ENCODE assay signal across 8 mouse cellular contexts in the genomic region with DNA sequence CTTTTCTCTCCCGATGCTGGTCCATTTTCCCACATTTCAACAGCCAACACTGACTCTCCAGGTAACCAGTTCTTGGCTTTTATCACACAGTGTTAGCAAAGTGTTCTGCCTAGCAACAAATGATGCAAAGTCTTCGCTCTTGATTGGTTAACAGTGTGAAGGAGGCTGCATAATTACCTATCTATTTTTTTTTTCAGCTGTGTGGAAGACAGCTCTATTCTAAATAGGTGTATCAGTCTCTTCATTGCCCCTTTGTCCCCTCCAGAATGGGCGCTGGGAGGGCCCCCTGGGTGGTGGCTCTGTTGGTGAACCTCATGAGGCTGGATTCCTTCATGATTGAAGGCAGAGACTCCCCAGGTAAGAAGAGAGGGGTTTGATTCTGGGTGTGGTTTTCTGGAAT. TPM values are rescaled to one million over a fixed set of nuclear protein-coding genes. Genes with fewer than 3 reads are reported as not detected.
A peak's percentile ranks its signal among the peaks of the same experiment; 100 is the strongest.
DNase-seq lines count a peak whose midpoint lies in the region; ATAC-seq and TF ChIP-seq lines count a peak whose summit lies in the region.

Gene H2-Ob, plus strand, starts transcription at position 198 of the 400 bp plus-strand sequence.

- H3K36me3 ChIP-seq in heart, embryonic 10.5 days = no peaks in the 10 kb centered on the region
- H3K36me3 ChIP-seq in MEL (ENCODE audit: control insufficient read depth in 1 of 2, insufficient read depth in 2 of 2, low read length in 2 of 2) = peaks cover 0 to 4% of the 10 kb centered on the region in 2 experiments; a peak in 2 of 4 replicates

- no peaks in the 10 kb centered on the region for H3K79me2 ChIP-seq in MEL (ENCODE audit: control insufficient read depth, insufficient read depth, low read length, poor library complexity)

- DNase-seq in heart, adult 9 months (ENCODE audit: low spot score in 2 of 2) = peak; percentile 47 to 57
- DNase-seq in heart, embryonic 10.5 days (ENCODE audit: low spot score) = no peak
- DNase-seq in 3T3-L1 (ENCODE audit: low read depth, low spot score) (peak; percentile 51), MEL (ENCODE audit: low read depth, low spot score) (peak; percentile 87)
- no peak for DNase-seq in ovary, postnatal 10 days (ENCODE audit: low spot score)
- no peak for DNase-seq in neural tube, embryonic 10.5 days (ENCODE audit: extremely low spot score, low spot score)

- H3K27me3 ChIP-seq in heart, embryonic 10.5 days (ENCODE audit: insufficient read depth, poor library complexity, severe bottlenecking) = no peaks in the 10 kb centered on the region
- H3K27me3 ChIP-seq in MEL (ENCODE audit: control insufficient read depth in 1 of 2, insufficient read depth in 2 of 2, low read length in 2 of 2) = no peaks in the 10 kb centered on the region

- TF ChIP-seq POLR2A in MEL (IDR thresholded peaks at IDR 0.05; ENCODE audit: control insufficient read depth in 1 of 2, insufficient read depth in 1 of 2, low read depth in 1 of 2, low read length in 2 of 2, poor library complexity in 1 of 2) = no peak

- TF ChIP-seq EP300 in MEL (IDR thresholded peaks at IDR 0.05; ENCODE audit: low read depth in 1 of 2, low read length in 2 of 2) = no peak

- H3K9me3 ChIP-seq in heart, embryonic 10.5 days = no peaks in the 10 kb centered on the region
- H3K9me3 ChIP-seq in MEL (replicated peaks; ENCODE audit: insufficient read depth, low read length) = no peaks in the 10 kb centered on the region

- H3K4me3 ChIP-seq in heart, embryonic 10.5 days = no peak within 1 kb of the TSS
- H3K4me3 ChIP-seq in MEL (ENCODE audit: control insufficient read depth in 1 of 2, insufficient read depth in 1 of 2, low read depth in 2 of 2, low read length in 2 of 2) = peak within 1 kb of the TSS; percentile 30 to 55

- no peak for TF ChIP-seq CTCF in MEL (IDR thresholded peaks at IDR 0.05 in 2 of 3, conservative IDR thresholded peaks at IDR 0.05 in 1 of 3; ENCODE audit: control insufficient read depth in 1 of 3, insufficient read depth in 1 of 3, low read depth in 2 of 3, low read length in 3 of 3, poor library complexity in 1 of 3, severe bottlenecking in 1 of 3)

- H3K9ac ChIP-seq in MEL (ENCODE audit: control insufficient read depth, low read depth, low read length, poor library complexity, severe bottlenecking) = peak within 1 kb of the TSS; percentile 43

- WGBS in heart, embryonic 10.5 days = 60% methylated on average over 3 of the region's 3 CpGs

- H3K27ac ChIP-seq in heart, embryonic 10.5 days = no peak within 1 kb of the TSS
- peak within 1 kb of the TSS; percentile 69 for H3K27ac ChIP-seq in MEL (ENCODE audit: control insufficient read depth, low read depth, low read length)

- peak; percentile 81 for ATAC-seq in inflammation-experienced regulatory T-cells, adult 6 months
- ATAC-seq in megakaryocyte, adult 5-6 weeks (ENCODE audit: poor library complexity, severe bottlenecking) = 0 out of 2 replicates have a peak, but pooled peaks have one; percentile 42

- no peak for TF ChIP-seq RAD21 in MEL (IDR thresholded peaks at IDR 0.05; ENCODE audit: low read depth, low read length)

- H3K4me1 ChIP-seq in heart, embryonic 10.5 days = no peaks in the 10 kb centered on the region
- peaks cover 0 to 2% of the 10 kb centered on the region in 2 experiments; a peak in 1 of 4 replicates for H3K4me1 ChIP-seq in MEL (ENCODE audit: control insufficient read depth in 1 of 2, insufficient read depth in 2 of 2, low read length in 2 of 2)

TF ChIP-seq in MEL, 35 proteins besides CTCF, POLR2A, EP300 and RAD21:
- TF ChIP-seq MYB (IDR thresholded peaks at IDR 0.05; ENCODE audit: low read depth, low read length) (no peak), ZKSCAN1 (IDR thresholded peaks at IDR 0.05; ENCODE audit: low read depth, low read length) (peak; percentile 87; the same call in 1 of the 2 replicates), GATA1 (IDR thresholded peaks at IDR 0.05; ENCODE audit: low read depth, low read length) (0 out of 2 replicates have a peak, but pooled peaks have one; percentile 5), HCFC1 (IDR thresholded peaks at IDR 0.05; ENCODE audit: low read depth, low read length) (no peak), ETS1 (IDR thresholded peaks at IDR 0.05; ENCODE audit: low read depth, low read length) (peak; percentile 58; the same call in 1 of the 2 replicates), CHD2 (IDR thresholded peaks at IDR 0.05; ENCODE audit: low read length) (peak; percentile 98), NRF1 (IDR thresholded peaks at IDR 0.05; ENCODE audit: insufficient read depth, low read depth, low read length, poor library complexity, severe bottlenecking) (no peak), ZNF384 (IDR thresholded peaks at IDR 0.05; ENCODE audit: low read depth, low read length) (peak; percentile 99)

RNA-seq across cellular contexts. Expression of gene H2-Ob, which starts in this region (rescaled TPM):
- polyA plus RNA-seq in heart, embryonic 10.5 days (2016; fragmentation: Nextera tagmentation; extraction: Ambion mirVana) = not detected in 2 replicates
- total RNA-seq in MEL (2012; rRNA removed) = 0.75 and 0.81 TPM in 2 replicates
- 1 to 10 TPM in 1 of 2 experiments, not detected in 1; 2.0 TPM for polyA plus RNA-seq in MEL (2012; ENCODE audit: insufficient read depth in 1 of 2, insufficient read length in 2 of 2, low read depth in 1 of 2, low replicate concordance in 2 of 2, missing spikeins in 1 of 2)
- 10 to 100 TPM in 2 of 3 experiments, 1 to 10 TPM in 1; 8.4 to 87.4 (median 63.4) TPM for polyA plus RNA-seq in inflammation-experienced regulatory T-cells, adult 6 months (2017; shearing (Covaris generic))
- total RNA-seq in megakaryocyte, adult 5-6 weeks (2015) = 4.2 and 4.7 TPM in 2 replicates
- 2.4 and 2.5 TPM in 2 replicates for total RNA-seq in megakaryocyte, adult 5-6 weeks (2017)

Comparison
In these comparisons a context has a peak if more than half of its experiments do, and no peak if none do; other contexts are left out.
1. DNase-seq: peak in heart, adult 9 months (2 of 2), 3T3-L1 (single experiment) and MEL (single experiment); none in heart, embryonic 10.5 days (single experiment), ovary, postnatal 10 days (single experiment) and neural tube, embryonic 10.5 days (single experiment).